Mouse (Mus musculus) CD8-positive naive resting alpha-beta T cell, adult 2 months (primary cell): ENCODE data around the gene Pard3b.

Experiments used
- DNase-seq, 2 experiments: peaks; one replicate each; pipeline ENCODE4 v3.0.0; 2022; ENCODE audit warnings: low read depth in 2 of 2, low spot score in 2 of 2

Pard3b gene

DNA sequence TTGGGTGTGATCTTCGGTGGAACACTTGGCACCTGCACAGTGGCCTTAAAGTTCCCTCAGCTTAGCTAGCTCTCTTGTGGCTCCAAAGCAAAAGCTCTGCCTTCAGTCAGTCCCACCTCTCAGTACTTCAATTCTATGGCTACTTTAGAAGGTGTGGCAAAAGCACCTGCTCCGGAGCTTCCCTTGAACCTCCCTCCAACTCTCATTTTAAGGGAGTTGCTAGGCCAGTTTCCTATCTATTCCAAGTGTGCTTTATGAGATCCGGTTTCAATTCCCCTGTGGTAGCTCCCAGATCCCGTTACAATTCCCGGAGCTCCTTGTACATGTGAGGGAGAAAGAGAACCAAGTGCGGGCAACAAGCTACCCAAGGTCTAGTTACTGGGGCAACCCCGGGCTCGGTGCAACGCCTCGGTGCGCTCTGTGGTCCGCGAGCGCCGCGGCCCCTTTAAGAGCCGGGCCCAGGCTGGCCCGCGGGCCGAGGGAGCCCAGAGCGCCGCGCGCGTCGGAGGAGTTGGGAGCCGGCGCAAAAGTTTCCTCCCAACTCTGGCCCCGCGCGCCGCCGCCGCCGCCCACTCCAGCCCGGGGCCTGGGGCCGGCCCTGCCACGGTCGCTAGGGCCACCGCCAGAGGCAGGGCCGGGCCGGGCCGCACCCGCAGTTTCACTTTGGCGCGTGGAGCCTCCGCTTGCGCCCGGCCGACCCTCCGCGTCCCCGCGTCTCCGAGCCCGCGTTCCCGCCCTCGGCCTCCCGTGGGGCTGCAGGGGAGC, at the start of gene Pard3b:
Gene Pard3b (plus strand): TSS at position 478 of the 765 bp plus-strand sequence.
- no peak for DNase-seq

DNA sequence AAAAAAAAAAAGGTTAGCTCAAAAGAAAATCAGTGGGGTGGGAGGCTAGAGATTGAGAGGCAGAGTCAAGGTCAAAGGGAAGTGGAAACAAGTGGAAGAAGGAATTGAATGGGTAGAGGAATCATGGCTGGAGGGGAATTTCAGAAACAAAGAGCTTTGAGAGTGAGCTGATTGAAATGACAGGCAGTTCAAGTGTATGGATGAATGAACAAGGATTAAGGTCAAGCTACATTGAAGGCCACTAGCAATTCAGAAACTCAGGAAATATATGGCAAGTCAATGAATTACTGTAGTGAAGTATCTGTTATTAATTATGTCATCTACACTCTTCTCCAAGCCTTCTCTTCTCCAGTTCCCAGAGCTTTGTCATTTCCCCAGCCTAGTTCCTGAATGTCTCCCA, 22.4 kb upstream of the Pard3b start:
- no peak for DNase-seq

DNA sequence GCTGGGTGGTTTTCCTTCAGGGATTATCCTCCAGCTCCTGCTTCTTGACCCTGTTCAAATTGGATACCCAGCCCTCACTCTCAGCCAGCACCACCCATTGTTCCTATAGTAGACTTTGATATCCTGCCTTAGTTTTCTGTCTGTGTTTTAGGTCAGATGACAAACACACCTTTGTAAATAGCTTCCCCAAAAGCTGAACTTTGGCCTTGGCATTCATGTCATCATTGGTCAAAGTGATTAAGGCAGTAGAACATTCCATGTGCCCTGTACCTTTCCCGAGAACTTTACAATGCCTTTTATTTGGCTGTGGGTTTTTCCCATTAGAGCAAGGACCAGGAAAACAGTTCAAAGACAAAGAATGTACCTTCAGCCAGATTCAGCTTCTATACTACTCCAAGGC, 18.0 kb upstream of the Pard3b start:
- no peak for DNase-seq

DNA sequence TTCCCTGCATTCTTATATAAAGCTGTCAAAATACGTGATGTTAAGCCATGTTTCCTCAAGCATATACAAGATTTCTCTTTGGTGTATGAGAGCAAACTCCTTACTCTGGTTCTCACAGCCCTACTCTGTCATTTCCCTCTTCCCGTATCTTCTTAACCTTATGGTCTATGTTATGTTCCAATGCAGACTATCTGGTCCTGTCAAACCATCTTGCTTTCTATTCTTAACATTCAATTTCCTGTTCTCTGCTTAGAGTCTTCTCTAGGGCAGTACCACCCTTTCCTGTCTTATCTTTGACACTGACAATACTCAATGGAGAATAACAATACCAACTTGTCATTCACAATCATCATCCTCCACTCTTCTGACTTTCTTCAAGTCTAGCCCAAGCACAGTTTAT, 8.8 kb upstream of the Pard3b start:
- DNase-seq: no peak

DNA sequence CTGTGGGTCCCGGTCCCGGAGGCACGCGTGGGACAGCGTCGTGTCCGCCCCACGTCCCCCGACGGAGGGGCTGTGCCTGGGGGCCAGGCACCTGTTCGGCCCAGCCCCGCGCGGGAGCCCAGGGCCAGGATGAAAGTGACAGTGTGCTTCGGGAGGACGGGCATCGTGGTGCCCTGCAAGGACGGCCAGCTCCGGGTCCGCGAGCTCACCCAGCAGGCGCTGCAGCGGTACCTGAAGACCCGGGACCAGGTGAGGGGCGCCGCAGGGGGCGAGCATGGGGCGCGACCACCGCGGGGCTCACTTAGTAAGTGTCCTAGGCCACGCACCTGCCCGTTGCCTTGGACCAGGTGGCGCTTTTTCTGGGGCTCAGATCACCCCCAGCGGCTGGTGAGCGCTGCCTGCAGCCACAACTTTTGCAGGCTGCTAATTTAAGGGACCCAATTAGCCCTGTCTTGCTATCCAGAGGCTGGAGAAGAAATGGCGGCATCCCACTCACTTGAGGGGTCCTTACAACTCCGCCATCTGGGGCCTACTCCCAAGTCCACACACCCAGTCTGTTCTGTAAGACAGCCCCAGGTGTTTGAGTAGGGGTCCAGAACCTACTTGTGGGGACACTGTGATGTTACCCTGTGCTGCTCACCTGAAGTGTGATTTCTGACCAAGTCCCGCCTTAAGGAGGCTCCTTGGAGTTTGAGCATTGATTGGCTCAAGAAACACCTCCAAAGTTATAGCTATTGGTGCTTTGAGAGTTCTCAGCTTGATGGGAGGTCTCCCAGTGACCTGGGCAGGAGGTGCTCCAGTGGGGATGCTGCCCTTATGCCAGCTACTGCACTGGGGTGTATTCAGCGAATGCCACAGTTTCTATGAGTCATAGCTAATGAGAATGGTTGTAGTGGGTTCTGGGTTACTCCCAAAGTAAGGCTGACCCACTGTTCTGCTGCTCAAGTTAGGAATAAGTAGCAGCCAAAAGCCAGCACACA, 780 bp downstream of the Pard3b start:
- no peak for DNase-seq

DNA sequence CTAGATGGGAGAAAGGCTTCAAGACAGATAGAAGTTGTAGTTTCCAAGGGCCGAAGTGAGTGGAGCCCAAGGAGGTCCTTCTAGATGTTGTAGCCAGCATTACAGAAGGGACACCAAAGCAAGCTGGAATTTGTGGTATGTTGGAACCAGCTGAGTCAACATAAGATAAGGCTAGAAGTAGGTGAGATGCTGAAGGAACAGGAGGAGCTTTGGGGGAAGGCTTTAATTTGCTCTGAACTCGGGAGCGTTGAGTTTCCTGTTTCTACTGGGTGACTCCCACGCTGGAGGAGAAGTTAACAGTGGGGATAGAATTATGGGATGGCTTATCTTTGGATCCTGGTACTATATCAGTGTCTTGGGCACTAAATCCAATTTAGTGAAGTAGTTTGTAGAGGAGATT, 3.3 kb downstream of the Pard3b start:
- no peak for DNase-seq

DNA sequence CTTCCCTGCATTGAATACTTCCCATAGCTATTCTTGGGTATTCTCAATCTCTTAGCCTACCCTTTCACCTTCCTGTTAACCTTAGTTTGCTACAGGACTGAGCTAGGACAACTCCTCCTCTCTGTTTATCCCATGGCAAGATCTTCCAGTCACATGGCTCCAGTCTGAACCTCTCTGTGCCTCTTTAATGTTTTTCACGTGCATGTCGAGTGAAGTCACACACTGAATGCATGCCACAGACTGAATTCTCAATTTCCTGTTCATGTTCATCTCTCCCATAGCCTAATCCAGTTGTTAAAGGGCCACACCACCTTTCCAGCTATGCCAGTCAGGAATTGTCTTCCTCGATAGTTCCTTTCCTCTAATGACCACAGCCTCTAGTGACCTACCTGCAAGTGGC, 6.4 kb downstream of the Pard3b start:
- no peak for DNase-seq

DNA sequence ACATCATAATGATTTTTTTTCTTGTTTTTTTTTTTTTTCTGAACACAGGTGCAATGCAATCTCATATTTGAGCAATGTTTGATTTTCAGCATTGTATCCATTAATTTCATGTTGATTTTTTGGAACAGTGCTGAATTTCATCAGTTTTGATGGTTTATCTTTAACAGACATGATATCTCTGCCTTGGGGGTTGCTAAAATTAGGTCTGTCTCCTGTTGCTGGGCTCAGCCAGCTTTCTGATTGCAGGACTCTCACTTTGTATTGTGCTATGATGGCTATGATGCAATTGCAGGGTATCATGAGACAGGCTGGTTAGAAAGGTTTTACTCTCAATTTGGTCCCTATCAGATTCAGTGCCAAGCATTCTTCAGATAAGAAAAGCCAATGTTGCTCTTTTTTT, 11.3 kb downstream of the Pard3b start:
- DNase-seq: no peak

DNA sequence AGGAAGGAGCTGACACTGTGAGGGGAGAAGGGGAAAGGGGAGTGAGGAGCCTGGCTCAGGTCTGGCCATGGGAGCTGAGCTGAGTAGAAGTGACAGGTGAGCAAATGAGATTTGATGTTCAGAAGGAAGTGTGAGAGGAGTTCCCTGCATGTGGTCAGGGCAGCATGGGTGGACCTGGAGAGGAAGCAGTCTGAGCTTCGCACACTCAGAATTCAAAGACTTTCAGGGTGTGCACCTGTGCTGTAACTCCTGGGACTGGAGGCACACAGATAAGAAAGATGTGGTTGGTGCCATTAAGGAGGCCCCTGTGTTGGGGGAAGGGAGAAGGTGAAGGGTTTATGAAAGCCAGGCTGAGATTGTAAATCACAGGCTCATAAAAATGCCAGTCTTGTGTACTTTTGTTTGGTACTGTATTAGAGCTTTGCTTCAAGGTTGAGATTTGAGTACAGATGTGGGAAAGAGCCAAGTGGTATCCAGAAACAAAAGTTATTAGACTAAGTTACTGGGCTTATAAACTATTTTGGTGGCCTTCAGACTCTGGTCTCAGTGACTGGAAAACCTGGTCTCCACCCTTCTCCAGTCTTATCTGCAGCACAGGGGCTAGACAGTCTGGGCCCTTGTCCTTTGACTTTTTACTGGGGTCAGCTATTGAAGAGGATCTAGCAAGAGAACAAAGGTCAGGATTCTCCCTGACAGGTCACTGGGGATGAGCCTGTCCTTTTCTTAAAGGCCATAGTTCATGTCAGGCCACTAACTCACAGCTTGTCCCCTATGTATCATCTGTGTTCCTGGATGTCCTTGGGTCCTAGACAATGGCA, 13.0 kb downstream of the Pard3b start:
- DNase-seq: no peak

DNA sequence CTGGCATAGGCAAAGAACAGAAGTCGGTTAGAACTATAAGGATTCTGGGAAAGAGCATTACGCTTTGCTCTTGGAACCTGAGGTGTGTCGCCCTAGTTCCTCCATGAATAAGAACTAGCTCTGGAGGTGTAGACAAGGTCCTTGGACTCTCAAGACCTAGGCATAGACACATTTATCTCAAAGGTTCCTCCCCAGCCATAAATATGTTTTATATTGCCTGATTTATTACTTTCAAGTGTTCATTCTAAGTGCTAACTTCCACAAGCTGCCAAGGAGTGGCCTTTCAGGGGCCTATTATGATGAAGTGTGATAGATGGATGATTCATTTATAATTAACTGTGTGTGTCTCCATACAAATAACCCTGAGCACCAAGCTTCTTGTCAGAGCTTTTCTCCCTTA, 19.1 kb downstream of the Pard3b start:
- no peak for DNase-seq

DNA sequence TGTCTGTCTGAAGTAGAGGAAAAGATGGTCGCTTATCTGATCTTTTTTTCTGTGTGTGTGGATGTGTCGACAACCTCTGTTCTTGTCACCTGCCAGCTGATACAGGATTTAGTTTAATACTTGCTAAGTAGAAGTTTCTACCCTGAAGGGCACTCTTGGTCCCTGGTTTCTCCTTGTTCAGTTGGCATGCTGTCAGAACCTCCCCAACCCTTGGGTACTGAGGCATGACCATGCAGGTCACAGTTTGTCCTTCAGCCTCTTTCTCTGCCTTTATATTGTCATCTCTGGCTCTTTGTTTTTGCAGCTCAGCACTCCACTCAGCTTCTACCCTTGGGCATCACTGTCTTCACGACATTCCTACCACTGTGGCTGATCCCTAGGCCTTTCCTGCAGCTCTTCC, 21.3 kb downstream of the Pard3b start:
- no peak for DNase-seq

DNA sequence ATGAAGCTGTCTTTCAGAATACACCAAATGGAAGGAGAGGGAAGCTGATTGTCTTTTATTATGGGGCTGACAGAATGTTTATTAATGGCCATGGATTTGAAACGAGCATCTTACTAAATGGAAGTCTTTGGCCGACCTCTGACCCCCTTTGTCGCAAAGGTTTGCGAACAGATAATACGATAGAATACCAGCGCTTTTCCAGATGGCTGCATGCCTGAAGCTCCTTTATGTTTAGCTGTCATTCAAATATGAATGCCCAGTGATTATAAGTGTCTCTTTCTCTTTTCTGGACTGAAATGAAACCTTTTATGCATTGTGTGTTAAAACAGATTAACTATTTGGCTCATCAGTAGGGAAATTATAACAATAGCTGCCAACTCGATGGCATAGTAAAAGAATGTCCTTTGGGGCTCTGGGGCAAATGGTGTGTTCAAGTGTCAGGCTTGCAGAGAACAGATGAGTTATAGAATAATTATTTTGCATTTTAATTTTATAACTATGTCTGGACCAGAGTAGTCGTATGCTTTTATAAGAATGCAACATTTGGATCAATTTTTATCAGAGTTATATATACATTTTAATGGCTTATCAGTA, 46.7 kb downstream of the Pard3b start:
- no peak for DNase-seq

DNA sequence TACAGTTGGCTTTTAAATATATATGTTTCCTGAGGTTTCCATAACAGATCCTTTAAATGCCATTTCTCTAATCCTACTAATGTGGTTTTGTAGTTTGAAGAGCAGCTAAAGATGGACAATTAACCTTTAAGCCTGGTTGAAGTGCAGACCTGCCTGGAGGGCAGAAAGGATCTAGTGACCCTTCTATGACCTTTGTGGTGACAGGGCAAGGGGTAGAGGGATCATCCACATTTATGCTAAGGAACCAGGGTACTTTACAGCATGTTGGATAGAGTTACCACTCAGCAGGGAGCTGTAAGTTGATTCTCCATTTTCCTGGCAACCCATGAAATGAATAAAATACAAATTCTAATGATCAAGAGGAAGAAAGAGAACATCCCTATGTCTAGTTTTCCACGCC, 47.3 kb downstream of the Pard3b start:
- DNase-seq: no peak

DNA sequence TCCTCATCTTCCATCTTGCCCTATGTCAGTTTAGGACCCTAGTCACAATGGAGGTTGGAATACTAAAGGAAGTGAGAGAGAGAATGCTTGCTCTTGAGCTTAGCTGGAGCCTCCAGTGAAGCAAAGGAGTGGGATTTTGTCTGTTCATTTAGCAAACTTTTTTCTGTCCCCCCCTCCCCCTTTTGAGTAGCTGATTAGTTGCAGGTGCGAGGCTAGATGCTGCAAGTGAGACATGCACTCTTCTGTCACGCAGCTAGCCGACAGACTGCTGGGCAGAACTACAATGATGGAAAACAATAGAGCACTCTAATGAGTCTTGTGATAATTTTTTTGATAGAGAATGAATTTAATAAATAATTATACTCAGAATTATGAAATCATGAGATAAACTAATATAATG, 49.7 kb downstream of the Pard3b start:
- no peak for DNase-seq

DNA sequence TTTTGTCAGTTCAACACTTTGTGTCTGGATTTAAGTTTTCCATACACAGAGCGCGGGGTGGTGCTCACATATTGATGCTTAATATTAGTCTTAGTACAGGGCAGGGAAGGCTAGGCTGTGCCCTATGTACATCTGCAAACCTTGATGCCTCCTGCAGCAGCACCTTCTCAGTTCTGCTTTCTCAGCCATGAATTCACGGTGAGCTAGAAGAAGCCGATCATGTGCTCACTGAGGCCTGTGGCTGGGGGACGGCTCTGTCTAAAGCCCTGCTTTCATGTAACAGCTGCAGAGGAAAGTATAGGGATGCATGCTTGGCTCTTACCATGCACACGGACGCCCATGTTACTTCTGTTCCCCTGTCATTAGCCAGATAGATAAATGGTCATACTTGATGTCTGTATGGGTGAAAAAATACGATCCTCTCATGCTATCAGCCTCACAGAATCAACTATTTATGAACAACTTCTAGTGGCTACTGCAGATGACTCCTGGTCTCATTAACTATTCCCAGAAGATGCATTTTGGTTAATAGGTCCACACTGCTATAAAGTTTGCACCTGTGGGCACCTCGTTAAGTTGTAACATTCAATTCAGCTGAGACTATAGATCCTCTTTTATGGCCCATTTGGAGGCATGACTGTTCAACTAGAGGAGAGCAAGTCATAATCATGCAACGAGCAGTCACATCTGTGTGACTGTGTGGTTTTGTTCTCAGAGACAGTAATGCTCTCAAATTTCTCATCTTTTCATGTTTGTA, 60.0 kb downstream of the Pard3b start:
- DNase-seq: no peak

DNA sequence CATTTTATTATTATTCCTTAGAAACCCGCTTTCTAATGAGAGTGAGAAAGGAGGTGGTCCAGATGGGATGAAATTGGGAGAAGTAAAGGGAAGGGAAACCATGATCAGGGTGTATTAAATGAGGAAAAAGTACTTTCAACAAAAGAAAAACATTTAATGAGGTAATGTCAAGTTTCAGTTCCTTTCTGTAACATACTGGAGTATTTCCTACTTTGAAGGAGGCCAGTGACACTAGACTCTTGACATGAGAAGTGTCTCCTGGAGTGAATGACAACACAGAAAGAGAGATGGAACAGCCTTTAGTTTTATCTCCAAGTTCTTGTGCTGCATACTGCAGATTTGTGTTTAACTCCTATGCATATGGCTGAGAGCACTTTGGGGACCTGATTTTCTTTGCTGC, 71.2 kb downstream of the Pard3b start:
- no peak for DNase-seq

DNA sequence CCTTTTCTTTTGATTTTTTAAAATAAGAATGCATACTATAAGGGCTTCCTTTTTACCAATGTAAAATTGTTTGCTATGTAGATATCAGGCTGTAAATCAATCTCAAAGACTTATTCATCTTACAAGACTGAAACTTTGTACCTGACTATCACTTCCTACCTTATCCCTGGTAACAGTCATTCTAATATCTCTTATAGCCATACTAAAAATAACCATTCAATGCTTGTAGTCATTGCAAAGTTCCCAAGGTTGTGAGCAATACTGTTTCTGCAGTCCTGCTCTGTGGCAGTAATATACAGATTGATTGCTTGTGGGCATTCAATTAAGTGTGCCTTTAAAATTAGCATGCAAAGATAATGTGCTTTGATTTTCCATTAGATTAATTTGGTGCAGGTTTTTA, 72.9 kb downstream of the Pard3b start:
- no peak for DNase-seq

DNA sequence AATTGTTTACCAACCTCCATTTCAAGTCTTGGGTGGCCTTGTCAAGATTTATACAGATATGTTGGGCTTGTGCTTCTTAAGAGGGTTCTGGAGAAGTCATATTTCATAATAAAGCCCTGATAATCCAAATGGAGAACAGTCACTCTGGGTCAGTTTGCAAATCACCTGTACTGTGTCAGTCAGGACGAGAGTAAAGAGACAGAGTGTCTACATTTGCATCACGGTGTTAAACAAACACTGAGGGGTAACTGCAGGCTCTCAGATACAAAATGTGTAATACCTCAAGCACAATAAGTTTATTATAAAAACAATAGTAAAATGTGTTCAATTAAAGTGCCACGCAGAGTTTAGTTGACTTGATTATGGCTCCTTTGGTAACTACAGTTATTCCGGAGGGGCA, 91.0 kb downstream of the Pard3b start:
- no peak for DNase-seq

DNA sequence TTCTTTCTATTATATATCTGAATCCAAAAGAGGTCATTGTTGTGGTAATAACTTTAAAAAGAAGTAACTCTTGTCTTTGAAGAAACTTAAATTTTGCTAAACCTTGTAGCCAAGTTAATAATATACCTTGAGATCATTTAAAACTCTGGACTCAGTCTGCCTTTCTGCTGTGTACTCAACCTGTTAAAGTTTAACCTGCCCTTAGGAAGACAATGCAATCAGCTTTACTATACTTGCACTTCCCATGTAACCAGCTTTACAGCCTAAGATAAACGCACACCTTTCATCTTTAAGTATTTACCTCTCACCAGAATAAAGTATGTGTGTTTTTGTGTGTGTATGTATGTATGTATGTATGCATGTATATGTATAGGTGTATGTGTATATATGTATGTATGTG, 97.9 kb downstream of the Pard3b start:
- no peak for DNase-seq

DNA sequence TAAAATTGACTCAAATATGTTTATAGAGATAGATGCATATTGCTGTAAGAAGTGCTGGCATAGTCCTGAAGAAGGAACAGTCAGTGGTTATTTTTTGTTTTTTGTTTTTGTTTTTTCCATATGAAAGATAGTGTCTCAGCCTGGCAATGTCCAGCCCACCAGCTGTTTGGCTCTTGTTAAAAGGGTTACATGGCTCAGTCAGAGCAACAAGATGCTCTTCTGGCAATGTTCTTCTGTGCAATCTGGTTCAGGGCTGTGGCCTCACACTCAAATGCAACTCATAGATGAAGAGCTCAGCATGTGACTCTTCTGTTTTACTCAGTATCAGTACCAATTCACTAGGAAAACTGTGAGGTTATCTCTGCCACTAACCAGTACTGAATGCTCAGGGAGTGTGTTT, 104.2 kb downstream of the Pard3b start:
- DNase-seq: no peak
